Comparison of ENCODE assay signal across 9 mouse cellular contexts in the genomic region with DNA sequence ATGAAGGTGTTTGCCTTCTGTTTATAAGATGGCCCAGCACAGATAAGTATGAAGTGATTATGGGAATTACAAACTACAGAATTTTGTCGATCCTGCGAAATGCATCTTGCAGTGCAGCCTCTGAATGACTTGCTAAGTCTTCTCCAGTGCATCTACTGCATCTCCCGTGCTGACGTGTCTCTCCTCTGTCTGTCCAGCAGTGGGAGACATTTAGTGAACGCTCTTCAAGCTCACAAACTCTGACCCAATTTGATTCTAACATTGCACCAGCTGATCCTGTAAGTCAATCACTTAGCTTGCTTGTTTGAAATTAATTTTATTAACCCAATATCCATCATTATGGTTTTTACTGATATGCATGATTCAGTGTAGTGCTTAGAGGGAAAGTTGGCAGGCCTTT. TPM values are rescaled to one million over a fixed set of nuclear protein-coding genes. Genes with fewer than 3 reads are reported as not detected.
A peak's percentile ranks its signal among the peaks of the same experiment; 100 is the strongest.
DNase-seq lines count a peak whose midpoint lies in the region; TF ChIP-seq lines count a peak whose summit lies in the region.
"Had no signal": no experiment of that assay in that cellular context is flagged by ENCODE, and none has a peak within 500 bp of the region (broad histone marks: within the 10 kb centered on the region; RNA-seq: fewer than 3 reads in every experiment).

No protein-coding gene starts in this region.

- intact Hi-C loops in heart, postnatal 10 days (cut with DNase I), result loop anchor here (2.0 to 10.0 kb wide), 2 partner anchors 89 to 373 kb away; no protein-coding TSS in a partner anchor
- intact Hi-C loops in heart, postnatal 36 days (cut with DNase I), result loop anchor here (2.0 to 5.0 kb wide), 2 partner anchors 53 to 90 kb away; partner anchors contain the start of gene Reps1

- no peak overlapping the region for H3K4me3 ChIP-seq in spleen, adult 2 months (ENCODE audit: extremely low read depth, insufficient read depth, insufficient read length)

- no peaks in the 10 kb centered on the region for H3K27me3 ChIP-seq in spleen, adult 2 months (ENCODE audit: control insufficient read depth, insufficient read depth, low read length)

- no peaks in the 10 kb centered on the region for H3K4me1 ChIP-seq in spleen, adult 2 months (ENCODE audit: control insufficient read depth, insufficient read depth, insufficient read length)

- TF ChIP-seq CTCF in spleen, adult 2 months (IDR thresholded peaks at IDR 0.05; ENCODE audit: extremely low read depth, insufficient read depth, insufficient read length, insufficient replicate concordance), result peak; percentile 2; the same call in 1 of the 2 replicates

- H3K36me3 ChIP-seq in spleen, adult 2 months (ENCODE audit: control insufficient read depth, insufficient read depth, low read length), result peaks cover 6% of the 10 kb centered on the region

- DNase-seq in heart, postnatal 10 days, result peak; percentile 7 to 42
- DNase-seq in heart, postnatal 36 days, result no peak
- no peak for DNase-seq in spleen, adult 2 months (ENCODE audit: low read depth in 1 of 2, low spot score in 2 of 2)
- DNase-seq in spleen, postnatal 14 days (ENCODE audit: low spot score in 2 of 2), result no peak
- peak; percentile 46 for DNase-seq in NIH3T3 (ENCODE audit: low read depth)
- peak; percentile 29 for DNase-seq in retina, embryonic 14.5 days (ENCODE audit: low spot score)
- DNase-seq in left cerebral cortex, adult 18-20 months (ENCODE audit: low spot score in 2 of 2), result no peak
- DNase-seq: adrenal gland, adult 2 months; gastrocnemius, postnatal 36 days had no signal

- no peak overlapping the region for H3K27ac ChIP-seq in spleen, adult 2 months (ENCODE audit: insufficient read depth, low read length)

- WGBS in spleen, adult 2 months, result 80% methylated on average over 5 of the region's 5 CpGs

- no peak for TF ChIP-seq POLR2A in spleen, adult 2 months (IDR thresholded peaks at IDR 0.05; ENCODE audit: low read depth, low read length)

RNA-seq across cellular contexts. Expression of gene Reps1, which starts 51.8 kb away (rescaled TPM):
- total RNA-seq in heart, postnatal 10 days (2021), result 10 to 100 TPM; 40.2 to 41.6 TPM
- total RNA-seq in heart, postnatal 36 days (2021), result 10 to 100 TPM; 27.6 to 30.5 TPM
- 33.3 and 43.7 TPM in 2 replicates for polyA plus RNA-seq in spleen, adult 2 months (2012; rRNA removed)
- total RNA-seq in left cerebral cortex, adult 18-20 months (2021), result 10 to 100 TPM; 64.3 to 71.3 TPM

Comparison
In these comparisons a context has a peak if more than half of its experiments do, and no peak if none do; other contexts are left out.
1. DNase-seq: peak in heart, postnatal 10 days (2 of 2), NIH3T3 (single experiment) and retina, embryonic 14.5 days (single experiment); none in heart, postnatal 36 days (0 of 2), spleen, adult 2 months (0 of 2), spleen, postnatal 14 days (0 of 2) and left cerebral cortex, adult 18-20 months (0 of 2).